Mouse (Mus musculus) midbrain, embryonic 11.5 days (tissue): ENCODE measurements around the gene Slc15a3. TPM values are rescaled to one million over a fixed set of nuclear protein-coding genes. Genes with fewer than 3 reads are reported as not detected.

ENCODE experiments used
- polyA plus RNA-seq: library from polyadenylated mRNA; unstranded; fragments of >200 nt; fragmentation: Nextera tagmentation; extraction: Ambion mirVana; gene quantifications from 2 replicates; pipeline ENCODE4 v1.2.1, GENCODE M21; 2014

Slc15a3 gene
- polyA plus RNA-seq, 1 experiment from 2014 or later, result 0.25 TPM

Other genes starting within 250 kb of the Slc15a3 start
- gene Ddb1, start 234.4 kb upstream of the Slc15a3 start, polyA plus RNA-seq, result 393 and 396 TPM in 2 replicates
- gene Tkfc, start 234.1 kb upstream of the Slc15a3 start, polyA plus RNA-seq, result 22.9 and 23.9 TPM in 2 replicates
- gene Vwce, start 205.5 kb upstream of the Slc15a3 start, polyA plus RNA-seq, result 0.18 and 0.36 TPM in 2 replicates
- not detected in 2 replicates for gene Pga5, start 161.7 kb upstream of the Slc15a3 start, polyA plus RNA-seq
- 23.1 and 26.0 TPM in 2 replicates for gene Vps37c, start 151.0 kb upstream of the Slc15a3 start, polyA plus RNA-seq
- 0.08 and 0.22 TPM in 2 replicates for gene Cd5, start 100.7 kb upstream of the Slc15a3 start, polyA plus RNA-seq
- not detected in 2 replicates for gene Cd6, start 9.7 kb upstream of the Slc15a3 start, polyA plus RNA-seq
- 51.3 and 58.3 TPM in 2 replicates for gene Tmem132a, start 30.2 kb downstream of the Slc15a3 start, polyA plus RNA-seq
- gene Tmem109, start 42.3 kb downstream of the Slc15a3 start, polyA plus RNA-seq, result 38.7 and 41.2 TPM in 2 replicates
- gene Prpf19, start 55.5 kb downstream of the Slc15a3 start, polyA plus RNA-seq, result 52.7 and 58.4 TPM in 2 replicates
- 0.22 TPM in 1 of 2 replicates, not detected in the other for gene Zp1, start 80.9 kb downstream of the Slc15a3 start, polyA plus RNA-seq
- 0.05 and 0.12 TPM in 2 replicates for gene Ptgdr2, start 97.4 kb downstream of the Slc15a3 start, polyA plus RNA-seq
- 20.0 and 22.5 TPM in 2 replicates for gene Ccdc86, start 109.5 kb downstream of the Slc15a3 start, polyA plus RNA-seq
- gene Ms4a10, start 134.9 kb downstream of the Slc15a3 start, polyA plus RNA-seq, result not detected in 2 replicates
- not detected in 2 replicates for gene Ms4a15, start 153.5 kb downstream of the Slc15a3 start, polyA plus RNA-seq
- not detected in 2 replicates for gene Ms4a18, start 178.3 kb downstream of the Slc15a3 start, polyA plus RNA-seq
- not detected in 2 replicates for gene Ms4a8a, start 241.4 kb downstream of the Slc15a3 start, polyA plus RNA-seq